Mouse (Mus musculus) E14TG2a.4 (cell line): ENCODE measurements at regions not wholly inside any gene's neighbourhood (a gene's known extent, or its start where the extent isn't known, plus 50 kb on each side); places are given as distances from the start of the nearest gene placed in this dataset.

Experiments used
- CTCF ChIP-seq: conservative IDR thresholded peaks from 2 replicates; pipeline ENCODE4 v1.5.1; 2014; ENCODE audit warnings: low read length
- NANOG ChIP-seq: IDR thresholded peaks from 2 replicates; pipeline ENCODE4 v1.6.1; 2014; ENCODE audit warnings: borderline replicate concordance, low read length, mixed read lengths
- POU5F1 ChIP-seq: IDR thresholded peaks from 2 replicates; pipeline ENCODE4 v1.6.1; 2014; ENCODE audit warnings: low read length, borderline replicate concordance

DNA sequence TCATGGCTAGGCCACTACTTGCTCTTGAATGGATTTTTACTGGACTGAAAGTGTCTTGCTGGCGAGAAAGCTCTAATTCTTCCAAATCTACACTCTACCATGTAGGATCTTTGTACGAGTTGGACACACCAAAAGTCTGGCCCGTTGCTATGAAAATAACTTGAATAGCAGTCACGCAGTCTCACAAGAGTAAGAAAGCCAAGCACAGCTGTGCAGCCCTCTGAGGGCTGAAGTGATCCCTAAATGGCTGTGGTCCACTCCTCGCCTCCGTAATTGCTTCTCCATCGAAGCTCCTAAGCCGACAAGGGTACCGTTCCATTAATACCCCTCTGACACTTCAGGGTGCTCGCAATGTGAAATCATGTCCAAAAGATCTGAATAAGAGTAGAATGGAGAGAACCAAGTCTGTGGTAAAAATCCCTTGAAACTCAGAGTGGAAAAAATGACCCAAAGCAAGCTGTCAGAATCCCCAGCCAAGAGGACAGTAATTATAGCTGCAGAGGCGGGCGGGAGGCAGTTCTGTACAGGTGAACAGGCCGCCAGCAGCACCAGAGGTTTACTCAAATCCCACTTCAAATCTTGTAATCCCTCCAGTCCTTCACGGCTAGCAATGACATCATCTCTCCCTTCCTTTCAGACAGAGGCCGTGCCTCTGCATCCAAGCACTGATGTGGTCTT lies 66.1 kb downstream of the Tmem30b start:
- TF ChIP-seq CTCF (no peak), NANOG (no peak), POU5F1 (no peak)
